Mouse (Mus musculus): ENCODE measurements at regions not wholly inside any gene's neighbourhood (a gene's known extent, or its start where the extent isn't known, plus 50 kb on each side); places are given as distances from the start of the nearest gene placed in this dataset.

DNA sequence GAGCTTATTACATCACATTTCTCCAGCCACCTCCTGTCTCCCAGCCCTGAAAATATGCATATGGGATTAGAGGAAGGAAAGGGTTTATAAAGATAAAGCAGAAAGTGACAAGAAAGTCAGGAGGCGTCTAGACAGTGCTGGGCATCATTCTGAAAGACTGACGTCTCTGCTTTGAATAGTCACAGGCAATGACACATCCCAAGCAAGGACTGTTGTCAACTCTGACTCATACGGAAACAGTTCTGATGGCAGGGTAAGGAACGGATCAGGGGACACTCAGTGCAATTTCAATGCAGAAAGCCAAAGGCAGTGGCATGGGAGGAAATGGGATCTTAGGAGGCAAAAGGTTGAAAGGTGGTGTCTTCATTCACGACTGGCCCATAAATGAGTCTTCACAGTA lies 380.9 kb upstream of the Cblb start:
- H3K9me3 ChIP-seq (replicated peaks; ENCODE audit: insufficient read depth, low read length): no peaks in the 10 kb centered on the region
- no peaks in the 10 kb centered on the region for H3K79me2 ChIP-seq (ENCODE audit: control insufficient read depth, insufficient read depth, low read length, poor library complexity)
- no peaks in the 10 kb centered on the region for H3K36me3 ChIP-seq (ENCODE audit: control insufficient read depth in 1 of 2, insufficient read depth in 2 of 2, low read length in 2 of 2)
- no peak for DNase-seq (ENCODE audit: low read depth, low spot score)
- no peak overlapping the region for H3K4me3 ChIP-seq (ENCODE audit: control insufficient read depth in 1 of 2, insufficient read depth in 1 of 2, low read depth in 2 of 2, low read length in 2 of 2)
- no peak overlapping the region for H3K9ac ChIP-seq (ENCODE audit: control insufficient read depth, low read depth, low read length, poor library complexity, severe bottlenecking)
- no peaks in the 10 kb centered on the region for H3K4me1 ChIP-seq (ENCODE audit: control insufficient read depth in 1 of 2, insufficient read depth in 2 of 2, low read length in 2 of 2)
- H3K27ac ChIP-seq (ENCODE audit: control insufficient read depth, low read depth, low read length): no peak overlapping the region
- H3K27me3 ChIP-seq (ENCODE audit: control insufficient read depth in 1 of 2, insufficient read depth in 2 of 2, low read length in 2 of 2): no peaks in the 10 kb centered on the region
- TF ChIP-seq E2F4 (IDR thresholded peaks at IDR 0.05; ENCODE audit: borderline replicate concordance, low read depth, low read length): no peak
- no peak for TF ChIP-seq TBP (IDR thresholded peaks at IDR 0.05; ENCODE audit: low read depth, low read length)
- TF ChIP-seq CTCF (IDR thresholded peaks at IDR 0.05 in 2 of 3, conservative IDR thresholded peaks at IDR 0.05 in 1 of 3; ENCODE audit: control insufficient read depth in 1 of 3, insufficient read depth in 1 of 3, low read depth in 2 of 3, low read length in 3 of 3, poor library complexity in 1 of 3, severe bottlenecking in 1 of 3): no peak
- TF ChIP-seq MYB (IDR thresholded peaks at IDR 0.05; ENCODE audit: low read depth, low read length): no peak
- TF ChIP-seq MXI1 (IDR thresholded peaks at IDR 0.05; ENCODE audit: low read depth, low read length): no peak
- no peak for TF ChIP-seq ZNF384 (IDR thresholded peaks at IDR 0.05; ENCODE audit: low read depth, low read length)

DNA sequence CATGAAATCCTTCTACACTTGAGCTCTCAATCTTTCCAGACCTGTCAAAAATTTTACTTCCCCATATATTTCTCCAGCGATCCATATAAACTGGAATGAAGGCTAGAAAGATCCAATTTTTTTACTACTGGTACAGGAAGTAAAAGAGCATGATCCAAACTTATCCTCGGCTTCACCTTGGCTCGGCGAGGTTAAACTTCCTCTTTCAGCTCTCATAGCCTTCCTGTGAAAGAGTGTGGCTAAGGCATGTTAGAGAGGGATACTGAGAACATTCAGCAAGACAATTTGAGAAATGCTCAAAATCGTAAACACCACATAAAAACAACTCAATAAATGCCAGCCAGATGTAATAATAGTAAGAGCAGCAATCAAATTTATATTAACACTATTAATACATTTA lies 380.3 kb upstream of the Cblb start:
- Histone ChIP-seq H3K9ac (ENCODE audit: control insufficient read depth, low read depth, low read length, poor library complexity, severe bottlenecking) (no peak overlapping the region), H3K27ac (ENCODE audit: control insufficient read depth, low read depth, low read length) (no peak overlapping the region), H3K79me2 (ENCODE audit: control insufficient read depth, insufficient read depth, low read length, poor library complexity) (no peaks in the 10 kb centered on the region), H3K27me3 (ENCODE audit: control insufficient read depth in 1 of 2, insufficient read depth in 2 of 2, low read length in 2 of 2) (no peaks in the 10 kb centered on the region), H3K9me3 (replicated peaks; ENCODE audit: insufficient read depth, low read length) (no peaks in the 10 kb centered on the region), H3K4me3 (ENCODE audit: control insufficient read depth in 1 of 2, insufficient read depth in 1 of 2, low read depth in 2 of 2, low read length in 2 of 2) (no peak overlapping the region), H3K4me1 (ENCODE audit: control insufficient read depth in 1 of 2, insufficient read depth in 2 of 2, low read length in 2 of 2) (no peaks in the 10 kb centered on the region), H3K36me3 (ENCODE audit: control insufficient read depth in 1 of 2, insufficient read depth in 2 of 2, low read length in 2 of 2) (no peaks in the 10 kb centered on the region)
- TF ChIP-seq USF2 (IDR thresholded peaks at IDR 0.05; ENCODE audit: borderline replicate concordance in 1 of 2, insufficient read depth in 1 of 2, low read depth in 1 of 2, low read length in 2 of 2): no peak
- TF ChIP-seq CTCF (IDR thresholded peaks at IDR 0.05 in 2 of 3, conservative IDR thresholded peaks at IDR 0.05 in 1 of 3; ENCODE audit: control insufficient read depth in 1 of 3, insufficient read depth in 1 of 3, low read depth in 2 of 3, low read length in 3 of 3, poor library complexity in 1 of 3, severe bottlenecking in 1 of 3): no peak
- no peak for TF ChIP-seq SIN3A (IDR thresholded peaks at IDR 0.05; ENCODE audit: low read length)
- no peak for TF ChIP-seq MAZ (IDR thresholded peaks at IDR 0.05; ENCODE audit: low read depth, low read length)
- no peak for TF ChIP-seq ZNF384 (IDR thresholded peaks at IDR 0.05; ENCODE audit: low read depth, low read length)
- no peak for TF ChIP-seq CHD1 (IDR thresholded peaks at IDR 0.05; ENCODE audit: low read depth, low read length)
- no peak for TF ChIP-seq TAL1 (IDR thresholded peaks at IDR 0.05; ENCODE audit: low read length)
- TF ChIP-seq GATA1 (IDR thresholded peaks at IDR 0.05; ENCODE audit: low read depth, low read length): no peak
- no peak for TF ChIP-seq NRF1 (IDR thresholded peaks at IDR 0.05; ENCODE audit: insufficient read depth, low read depth, low read length, poor library complexity, severe bottlenecking)
- no peak for TF ChIP-seq POLR2AphosphoS5 (IDR thresholded peaks at IDR 0.05; ENCODE audit: borderline replicate concordance, low read depth, low read length)
- no peak for TF ChIP-seq TBP (IDR thresholded peaks at IDR 0.05; ENCODE audit: low read depth, low read length)
- no peak for TF ChIP-seq NELFE (IDR thresholded peaks at IDR 0.05; ENCODE audit: low read depth, low read length)
- no peak for TF ChIP-seq POLR2A (IDR thresholded peaks at IDR 0.05; ENCODE audit: control insufficient read depth in 1 of 2, insufficient read depth in 1 of 2, low read depth in 1 of 2, low read length in 2 of 2, poor library complexity in 1 of 2)
- TF ChIP-seq MXI1 (IDR thresholded peaks at IDR 0.05; ENCODE audit: low read depth, low read length): no peak
- no peak for DNase-seq (ENCODE audit: low read depth, low spot score)
